Mouse (Mus musculus) left cerebral cortex, postnatal 4 days (tissue): Measurements from ENCODE around the gene Cfdp1. TPM values are rescaled to one million over a fixed set of nuclear protein-coding genes. Genes with fewer than 3 reads are reported as not detected.
A peak's percentile ranks its signal among the peaks of the same experiment; 100 is the strongest.

ENCODE experiments used
- DNase-seq: peaks from one replicate; pipeline ENCODE4 v3.0.0-alpha.2; 2022
- intact Hi-C: fragments of 180-260 bp; cut with DNase I; formaldehyde crosslinking; loops from one replicate; pipeline ENCODE4 v1.15.1; 2025
- total RNA-seq, 2 experiments: library from RNA; stranded (reverse); gene quantifications; 2 replicates each; pipeline ENCODE4 v1.2.3; 2021

Cfdp1 gene
- total RNA-seq, 2 experiments from 2014 or later: 110 to 114 TPM

DNA sequence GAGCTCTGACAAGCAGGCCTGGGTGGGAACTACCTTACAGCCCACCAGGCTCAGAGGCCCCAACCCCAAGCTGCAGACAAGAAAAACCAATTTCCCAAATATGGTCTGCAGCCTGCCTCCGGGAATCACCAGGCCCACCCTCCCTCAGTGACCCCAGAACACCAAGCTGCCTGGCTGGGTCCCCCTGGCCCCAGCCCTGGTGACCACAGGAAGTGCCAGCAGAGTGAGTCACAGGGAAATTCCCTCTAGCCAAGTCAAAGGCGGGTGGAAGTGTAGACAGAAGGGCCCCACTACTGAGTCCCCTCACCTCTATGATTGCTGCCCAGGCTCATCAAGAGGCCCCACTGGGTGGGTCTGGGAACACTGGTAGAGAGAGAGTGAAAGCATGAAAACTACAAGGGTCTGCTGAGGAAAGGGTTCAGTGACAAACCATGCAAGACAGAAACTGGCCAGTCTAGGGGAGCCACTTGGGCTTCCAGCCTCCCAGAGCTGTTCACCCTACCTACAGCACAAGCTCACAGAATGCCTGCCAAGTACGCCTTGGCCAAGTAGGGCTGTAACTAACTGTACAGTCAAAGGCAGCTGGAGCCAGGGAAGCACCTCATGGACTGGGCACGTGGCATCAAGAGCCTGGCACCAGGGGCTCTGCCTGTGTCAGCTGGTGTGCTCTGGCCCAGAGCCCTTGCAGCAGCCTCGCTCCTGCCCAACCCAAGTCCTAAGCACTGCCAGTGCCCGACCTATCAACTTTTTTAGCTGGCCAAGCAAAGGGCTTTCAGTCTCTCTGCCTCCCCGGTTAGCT is 127.8 kb downstream of the Cfdp1 start:
- intact Hi-C loops: no loop called here
- DNase-seq: peak; percentile 88

DNA sequence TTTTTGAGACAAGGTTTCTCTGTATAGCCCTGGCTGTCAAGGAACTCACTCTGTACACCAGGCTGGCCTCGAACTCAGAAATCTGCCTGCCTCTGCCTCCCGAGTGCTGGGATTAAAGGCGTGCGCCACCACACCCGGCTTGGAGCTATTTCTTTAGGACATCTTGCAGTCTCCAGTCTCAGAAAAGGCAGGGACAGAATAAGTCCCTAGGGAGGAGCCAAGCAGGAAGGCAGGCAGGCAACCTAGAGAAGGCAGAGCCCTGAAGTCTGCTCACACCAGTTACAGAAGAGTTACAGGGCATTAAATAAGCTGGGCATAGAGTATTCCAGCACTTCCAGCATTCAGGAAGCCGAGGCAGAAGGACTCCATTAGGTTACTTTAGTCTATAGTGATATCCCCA is 128.8 kb downstream of the Cfdp1 start:
- DNase-seq: no peak
- intact Hi-C loops: no loop called here

DNA sequence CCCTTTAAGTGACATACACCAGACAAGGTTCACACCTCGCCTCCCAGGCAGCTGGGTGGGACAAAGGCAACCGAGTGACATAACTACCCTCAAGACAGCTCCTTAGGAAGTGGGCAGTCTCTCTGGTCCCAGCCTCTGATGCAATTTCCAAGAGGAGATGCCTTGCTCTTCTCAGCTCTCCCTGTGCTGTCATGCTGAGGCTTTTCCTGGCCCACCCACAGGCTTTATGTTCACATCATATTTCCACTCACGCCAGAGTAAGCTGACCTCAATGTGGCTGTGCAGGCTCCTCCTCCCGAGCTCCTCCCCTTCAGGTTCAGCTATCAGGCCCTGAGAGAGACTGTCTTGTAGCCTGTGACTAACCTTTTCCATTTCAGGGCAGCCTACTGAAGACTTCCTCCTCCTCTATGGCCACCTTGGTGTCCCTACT is 134.0 kb downstream of the Cfdp1 start:
- intact Hi-C loops: no loop called here
- DNase-seq: no peak

DNA sequence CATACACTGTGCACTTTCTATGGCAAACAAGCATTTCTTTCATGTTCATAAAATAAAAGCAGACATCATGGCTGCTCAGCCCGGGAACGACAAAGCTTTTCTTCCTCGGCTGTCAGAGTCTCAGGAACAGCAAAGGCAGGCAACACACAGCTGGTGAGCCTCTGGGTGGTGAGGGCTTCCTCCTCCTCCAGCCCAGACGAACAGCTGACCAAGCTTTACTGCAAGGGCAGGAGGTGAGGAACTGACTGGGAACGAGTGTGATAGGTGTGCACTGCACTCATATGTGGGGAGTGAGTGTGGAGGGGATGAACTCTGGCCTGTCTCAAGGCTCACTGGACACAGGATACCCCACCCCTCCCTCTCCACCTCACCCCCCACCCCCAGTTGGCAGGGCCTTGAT is 135.2 kb downstream of the Cfdp1 start:
- no peak for DNase-seq

More for the DNA sequence above, 135.2 kb downstream of the Cfdp1 start:
- intact Hi-C loops: loop anchor here (10.0 kb wide), 1 partner anchor 96 kb away; no protein-coding TSS in a partner anchor

Other genes with a start within 250 kb of the Cfdp1 start
- 1 to 10 TPM in 1 of 2 experiments, under 1 TPM in 1; 0.54 to 1.1 TPM for gene Ldhd, start 223.9 kb downstream of the Cfdp1 start, total RNA-seq
- gene Zfp1, start 210.9 kb downstream of the Cfdp1 start, total RNA-seq: 10 to 100 TPM; 23.0 to 25.0 TPM
- not detected for gene Ctrb1, start 163.3 kb downstream of the Cfdp1 start, total RNA-seq
- 10 to 100 TPM; 58.2 to 59.7 TPM for gene Bcar1, start 110.5 kb downstream of the Cfdp1 start, total RNA-seq
- 1 to 10 TPM; 2.6 to 2.9 TPM for gene Tmem170, start 22.5 kb upstream of the Cfdp1 start, total RNA-seq
- gene Chst5, start 56.2 kb upstream of the Cfdp1 start, total RNA-seq: 1 to 10 TPM in 1 of 2 experiments, under 1 TPM in 1; 0.89 to 1.0 TPM
- gene Tmem231, start 79.6 kb upstream of the Cfdp1 start, total RNA-seq: 10 to 100 TPM; 11.6 to 11.9 TPM
- 100 to 1,000 TPM; 192 to 198 TPM for gene Gabarapl2, start 86.4 kb upstream of the Cfdp1 start, total RNA-seq
- gene Adat1, start 138.0 kb upstream of the Cfdp1 start, total RNA-seq: 1 to 10 TPM; 5.7 to 6.1 TPM
- 100 to 1,000 TPM; 112 to 115 TPM for gene Kars, start 157.0 kb upstream of the Cfdp1 start, total RNA-seq
- 10 to 100 TPM; 40.2 to 41.6 TPM for gene Terf2ip, start 157.1 kb upstream of the Cfdp1 start, total RNA-seq
- gene Gm6793, start 160.7 kb upstream of the Cfdp1 start, total RNA-seq: under 1 TPM in 1 of 2 experiments, not detected in 1; 0.22 TPM